In genomic region chr3:104500881-104501280, GRCm38 (mm10) we compare ENCODE assay signal across 22 mouse cellular contexts. TPM values are rescaled to one million over a fixed set of nuclear protein-coding genes. Genes with fewer than 3 reads are reported as not detected.
DNase-seq lines count a peak whose midpoint lies in the region; ATAC-seq lines count a peak whose summit lies in the region.
"Had no signal": no experiment of that assay in that cellular context is flagged by ENCODE, and none has a peak within 500 bp of the region (broad histone marks: within the 10 kb centered on the region; RNA-seq: fewer than 3 reads in every experiment).

No protein-coding gene starts in this region.

- no peak overlapping the region for H3K9ac ChIP-seq in kidney, embryonic 16.5 days (replicated peaks; ENCODE audit: low read length)
- no peak overlapping the region for H3K9ac ChIP-seq in kidney, embryonic 15.5 days
- H3K9ac ChIP-seq in intestine, embryonic 16.5 days (ENCODE audit: low read depth, low read length), result no peak overlapping the region
- no peak overlapping the region for H3K9ac ChIP-seq in neural tube, embryonic 15.5 days (replicated peaks)
- H3K9ac ChIP-seq: embryonic facial prominence, embryonic 13.5 days; hindbrain, embryonic 14.5 days; liver, embryonic 12.5 days; lung, embryonic 14.5 days had no signal

- H3K4me2 ChIP-seq in kidney, embryonic 16.5 days (replicated peaks; ENCODE audit: low read depth, low read length), result no peak overlapping the region
- no peak overlapping the region for H3K4me2 ChIP-seq in kidney, embryonic 15.5 days
- H3K4me2 ChIP-seq in intestine, embryonic 16.5 days (ENCODE audit: low read depth, low read length), result no peak overlapping the region
- no peak overlapping the region for H3K4me2 ChIP-seq in neural tube, embryonic 15.5 days
- H3K4me2 ChIP-seq: embryonic facial prominence, embryonic 13.5 days; hindbrain, embryonic 14.5 days; liver, embryonic 12.5 days; lung, embryonic 14.5 days; midbrain, embryonic 11.5 days had no signal

- H3K4me3 ChIP-seq in kidney, embryonic 16.5 days (ENCODE audit: low read length), result no peak overlapping the region
- no peak overlapping the region for H3K4me3 ChIP-seq in kidney, embryonic 15.5 days (replicated peaks)
- H3K4me3 ChIP-seq in intestine, embryonic 16.5 days (ENCODE audit: low read length), result no peak overlapping the region
- H3K4me3 ChIP-seq in neural tube, embryonic 15.5 days (replicated peaks), result no peak overlapping the region
- H3K4me3 ChIP-seq: embryonic facial prominence, embryonic 13.5 days; forebrain, embryonic 10.5 days; liver, embryonic 12.5 days had no signal

- 64% methylated on average over 2 of the region's 2 CpGs for WGBS in kidney, embryonic 16.5 days
- WGBS in kidney, embryonic 15.5 days, result 59% methylated on average over 2 of the region's 2 CpGs
- whole genome bisulfite sequencing in intestine, embryonic 16.5 days, result 39% methylated on average over 2 of the region's 2 CpGs
- 44% methylated on average over 2 of the region's 2 CpGs for WGBS in neural tube, embryonic 15.5 days

- DNase-seq in NIH3T3 (ENCODE audit: low read depth), result peak; percentile 66
- no peak for DNase-seq in cerebellum, adult 8-10 months
- no peak for DNase-seq in heart, postnatal 10 days
- DNase-seq in gastrocnemius, adult 8-10 months (ENCODE audit: low spot score in 2 of 2), result no peak
- DNase-seq: adrenal gland, postnatal 10 days; cerebellum, adult 9-10 months; gastrocnemius, postnatal 36 days; left cerebral cortex, postnatal 4 days; lung, embryonic 14.5 days; lung, postnatal 4 days; right cerebral cortex, postnatal 14 days; thymus, postnatal 25 days had no signal

- no peaks in the 10 kb centered on the region for H3K27me3 ChIP-seq in kidney, embryonic 16.5 days (ENCODE audit: insufficient read depth, low read length)
- H3K27me3 ChIP-seq in kidney, embryonic 15.5 days, result no peaks in the 10 kb centered on the region
- H3K27me3 ChIP-seq in intestine, embryonic 16.5 days (replicated peaks; ENCODE audit: control insufficient read depth, insufficient read depth, low read length), result no peaks in the 10 kb centered on the region
- H3K27me3 ChIP-seq in neural tube, embryonic 15.5 days (replicated peaks), result no peaks in the 10 kb centered on the region
- H3K27me3 ChIP-seq: embryonic facial prominence, embryonic 13.5 days; liver, embryonic 12.5 days had no signal

- ATAC-seq in kidney, embryonic 16.5 days (ENCODE audit: low FRiP score, low TSS enrichment), result 0 out of 2 replicates have a peak, but pooled peaks have one; percentile 39
- ATAC-seq in kidney, embryonic 15.5 days (replicated peaks; ENCODE audit: low FRiP score), result no peak
- peak; percentile 74 for ATAC-seq in intestine, embryonic 16.5 days
- ATAC-seq in neural tube, embryonic 15.5 days (ENCODE audit: low FRiP score), result peak; percentile 52; the same call in 1 of the 2 replicates
- ATAC-seq: liver, embryonic 12.5 days had no signal

- peaks cover 11% of the 10 kb centered on the region for H3K36me3 ChIP-seq in kidney, embryonic 16.5 days (ENCODE audit: insufficient read depth, low read length)
- peaks cover 15% of the 10 kb centered on the region for H3K36me3 ChIP-seq in kidney, embryonic 15.5 days
- H3K36me3 ChIP-seq in intestine, embryonic 16.5 days (ENCODE audit: control insufficient read depth, insufficient read depth, low read length), result no peaks in the 10 kb centered on the region
- H3K36me3 ChIP-seq in neural tube, embryonic 15.5 days, result peaks cover 11% of the 10 kb centered on the region

- H3K4me1 ChIP-seq in kidney, embryonic 16.5 days (ENCODE audit: insufficient read depth, low read length), result 0 out of 2 replicates have a peak, but pooled peaks cover 8% of the 10 kb centered on the region
- 0 out of 2 replicates have a peak, but pooled peaks cover 6% of the 10 kb centered on the region for H3K4me1 ChIP-seq in kidney, embryonic 15.5 days
- peaks cover 4% of the 10 kb centered on the region; the same call in 1 of the 2 replicates for H3K4me1 ChIP-seq in intestine, embryonic 16.5 days (ENCODE audit: control insufficient read depth, insufficient read depth, low read length)
- peaks cover 16% of the 10 kb centered on the region for H3K4me1 ChIP-seq in neural tube, embryonic 15.5 days
- H3K4me1 ChIP-seq: embryonic facial prominence, embryonic 13.5 days; forebrain, embryonic 10.5 days; liver, embryonic 12.5 days had no signal

- intact Hi-C loops in heart, postnatal 10 days (cut with DNase I), result no loop called here

- H3K27ac ChIP-seq in kidney, embryonic 16.5 days (ENCODE audit: low read length), result no peak overlapping the region
- no peak overlapping the region for H3K27ac ChIP-seq in kidney, embryonic 15.5 days
- no peak overlapping the region for H3K27ac ChIP-seq in intestine, embryonic 16.5 days (ENCODE audit: low read length)
- H3K27ac ChIP-seq in neural tube, embryonic 15.5 days (replicated peaks), result no peak overlapping the region
- H3K27ac ChIP-seq: embryonic facial prominence, embryonic 13.5 days; forebrain, embryonic 10.5 days; hindbrain, embryonic 14.5 days; liver, embryonic 12.5 days; stomach, postnatal 0 days had no signal

- H3K9me3 ChIP-seq in kidney, embryonic 16.5 days (ENCODE audit: low read length), result no peaks in the 10 kb centered on the region
- H3K9me3 ChIP-seq in kidney, embryonic 15.5 days (replicated peaks), result no peaks in the 10 kb centered on the region
- no peaks in the 10 kb centered on the region for H3K9me3 ChIP-seq in intestine, embryonic 16.5 days (ENCODE audit: control insufficient read depth, low read length)
- H3K9me3 ChIP-seq in neural tube, embryonic 15.5 days (replicated peaks), result no peaks in the 10 kb centered on the region
- H3K9me3 ChIP-seq: embryonic facial prominence, embryonic 13.5 days; forebrain, embryonic 10.5 days; liver, embryonic 12.5 days had no signal

RNA-seq across cellular contexts. Expression of gene Lrig2, which starts 10.8 kb away (rescaled TPM):
- 15.6 TPM in 2 replicates for polyA plus RNA-seq in kidney, embryonic 16.5 days (2015; fragmentation: Nextera tagmentation; extraction: Ambion mirVana)
- 16.9 TPM in 2 replicates for polyA plus RNA-seq in kidney, embryonic 15.5 days (2015; fragmentation: Nextera tagmentation; extraction: Ambion mirVana)
- polyA plus RNA-seq in intestine, embryonic 16.5 days (2015; fragmentation: Nextera tagmentation; extraction: Ambion mirVana), result 9.1 and 10.2 TPM in 2 replicates
- 24.7 and 24.8 TPM in 2 replicates for polyA plus RNA-seq in neural tube, embryonic 15.5 days (2015; fragmentation: Nextera tagmentation; extraction: Ambion mirVana)
- total RNA-seq in heart, postnatal 10 days (2021), result 10 to 100 TPM; 14.2 TPM
- total RNA-seq in gastrocnemius, adult 8-10 months (2022), result 1 to 10 TPM; 5.2 to 7.4 (median 6.0) TPM
